In genomic region chr4:118180301-118181080, GRCm38 (mm10) we compare ENCODE assay signal across 8 mouse cellular contexts. TPM values are rescaled to one million over a fixed set of nuclear protein-coding genes. Genes with fewer than 3 reads are reported as not detected.
DNase-seq lines count a peak whose midpoint lies in the region; ATAC-seq and TF ChIP-seq lines count a peak whose summit lies in the region.

No protein-coding gene starts in this region.

- H3K4me1 ChIP-seq in heart, embryonic 15.5 days (replicated peaks) = peaks cover 15% of the 10 kb centered on the region
- H3K4me1 ChIP-seq in G1E (ENCODE audit: insufficient read depth, low read depth, low read length) = peaks cover 27% of the 10 kb centered on the region
- peaks cover 18% of the 10 kb centered on the region for H3K4me1 ChIP-seq in forebrain, embryonic 13.5 days
- H3K4me1 ChIP-seq in liver, embryonic 16.5 days (ENCODE audit: control insufficient read depth, low read depth, low read length) = peaks cover 12% of the 10 kb centered on the region

- peak overlapping the region; percentile 99 for H3K27ac ChIP-seq in heart, embryonic 15.5 days
- peak overlapping the region; percentile 94 for H3K27ac ChIP-seq in forebrain, embryonic 13.5 days
- H3K27ac ChIP-seq in liver, embryonic 16.5 days (ENCODE audit: low read length) = peak overlapping the region; percentile 96

- H3K9ac ChIP-seq in heart, embryonic 15.5 days = peak overlapping the region; percentile 50
- H3K9ac ChIP-seq in forebrain, embryonic 13.5 days = peak overlapping the region; percentile 82
- H3K9ac ChIP-seq in liver, embryonic 16.5 days (ENCODE audit: low read depth, low read length) = peak overlapping the region; percentile 85

- 12% methylated on average over 17 of the region's 17 CpGs for WGBS in heart, embryonic 15.5 days
- WGBS in forebrain, embryonic 13.5 days = 10% methylated on average over 17 of the region's 17 CpGs
- 15% methylated on average over 17 of the region's 17 CpGs for WGBS in liver, embryonic 16.5 days (ENCODE audit: insufficient replicate concordance)

- H3K27me3 ChIP-seq in heart, embryonic 15.5 days = no peaks in the 10 kb centered on the region
- H3K27me3 ChIP-seq in G1E (ENCODE audit: insufficient read depth, low read length) = no peaks in the 10 kb centered on the region
- no peaks in the 10 kb centered on the region for H3K27me3 ChIP-seq in forebrain, embryonic 13.5 days
- H3K27me3 ChIP-seq in liver, embryonic 16.5 days (ENCODE audit: control insufficient read depth, insufficient read depth, low read depth, low read length) = no peaks in the 10 kb centered on the region

- no peak for DNase-seq in heart, adult 11 months
- peak; percentile 16 for DNase-seq in G1E (ENCODE audit: low spot score)
- no peak for DNase-seq in frontal cortex, postnatal 25 days (ENCODE audit: low spot score in 2 of 2)
- DNase-seq in retina, postnatal 1 day = no peak

- no peak for ATAC-seq in heart, embryonic 15.5 days (replicated peaks; ENCODE audit: insufficient number of reproducible peaks, insufficient read depth, low FRiP score, low read depth)
- ATAC-seq in G1E (ENCODE audit: extremely low read depth, insufficient number of reproducible peaks, low FRiP score, poor library complexity, severe bottlenecking) = no peak
- peak; percentile 2 for ATAC-seq in forebrain, embryonic 13.5 days
- no peak for ATAC-seq in liver, embryonic 16.5 days (ENCODE audit: low read depth)
- ATAC-seq in frontal cortex, adult (ENCODE audit: low TSS enrichment) = no peak

- no peak for TF ChIP-seq CTCF in G1E (IDR thresholded peaks at IDR 0.05; ENCODE audit: low read depth, low read length)

- peak overlapping the region; percentile 71 for H3K4me2 ChIP-seq in heart, embryonic 15.5 days
- H3K4me2 ChIP-seq in forebrain, embryonic 13.5 days = peak overlapping the region; percentile 70
- peak overlapping the region; percentile 85 for H3K4me2 ChIP-seq in liver, embryonic 16.5 days (ENCODE audit: low read depth, low read length)

- H3K4me3 ChIP-seq in heart, embryonic 15.5 days = peak overlapping the region; percentile 95
- H3K4me3 ChIP-seq in G1E (ENCODE audit: low read depth, low read length) = peak overlapping the region; percentile 80
- H3K4me3 ChIP-seq in forebrain, embryonic 13.5 days = peak overlapping the region; percentile 69
- peak overlapping the region; percentile 79 for H3K4me3 ChIP-seq in liver, embryonic 16.5 days (ENCODE audit: low read depth, low read length)

- peaks cover 19% of the 10 kb centered on the region for H3K36me3 ChIP-seq in heart, embryonic 15.5 days
- H3K36me3 ChIP-seq in G1E (replicated peaks) = peaks cover 27% of the 10 kb centered on the region
- peaks cover 19% of the 10 kb centered on the region for H3K36me3 ChIP-seq in forebrain, embryonic 13.5 days (ENCODE audit: poor library complexity, severe bottlenecking)
- H3K36me3 ChIP-seq in liver, embryonic 16.5 days (ENCODE audit: control insufficient read depth, insufficient read depth) = peaks cover 15% of the 10 kb centered on the region

- no peaks in the 10 kb centered on the region for H3K9me3 ChIP-seq in heart, embryonic 15.5 days (replicated peaks)
- H3K9me3 ChIP-seq in G1E (replicated peaks) = no peaks in the 10 kb centered on the region
- H3K9me3 ChIP-seq in forebrain, embryonic 13.5 days (replicated peaks) = no peaks in the 10 kb centered on the region
- no peaks in the 10 kb centered on the region for H3K9me3 ChIP-seq in liver, embryonic 16.5 days (replicated peaks; ENCODE audit: control insufficient read depth, low read length)

RNA-seq across cellular contexts. Expression of gene Kdm4a, which starts 0.6 kb away (rescaled TPM):
- 17.8 and 23.4 TPM in 2 replicates for polyA plus RNA-seq in heart, embryonic 15.5 days (2015; fragmentation: Nextera tagmentation; extraction: Ambion mirVana)
- total RNA-seq in G1E (2014; fragmentation: Nextera tagmentation) (46.7 and 49.9 TPM in 2 replicates), G1E (2017) (48.7 and 50.5 TPM in 2 replicates)
- 34.0 and 39.4 TPM in 2 replicates for polyA plus RNA-seq in G1E (2012)
- polyA plus RNA-seq in forebrain, embryonic 13.5 days (2015; fragmentation: Nextera tagmentation; extraction: Ambion mirVana) = 57.7 and 58.7 TPM in 2 replicates
- 9.7 and 9.8 TPM in 2 replicates for polyA plus RNA-seq in liver, embryonic 16.5 days (2015; fragmentation: Nextera tagmentation; extraction: Ambion mirVana)

RNA-seq across cellular contexts. Expression of gene St3gal3, which starts 45.8 kb away (rescaled TPM):
- 7.5 and 8.3 TPM in 2 replicates for polyA plus RNA-seq in heart, embryonic 15.5 days (2015; fragmentation: Nextera tagmentation; extraction: Ambion mirVana)
- total RNA-seq in G1E (2014; fragmentation: Nextera tagmentation) (13.4 and 24.6 TPM in 2 replicates), G1E (2017) (6.9 and 10.3 TPM in 2 replicates)
- 13.8 and 13.9 TPM in 2 replicates for polyA plus RNA-seq in G1E (2012)
- polyA plus RNA-seq in forebrain, embryonic 13.5 days (2015; fragmentation: Nextera tagmentation; extraction: Ambion mirVana) = 9.2 and 10.5 TPM in 2 replicates
- 2.2 and 2.5 TPM in 2 replicates for polyA plus RNA-seq in liver, embryonic 16.5 days (2015; fragmentation: Nextera tagmentation; extraction: Ambion mirVana)
